Mouse (Mus musculus) Muller cell, postnatal 12 days (primary cell): ENCODE measurements around the gene Ggcx.
"Not testable (repeated sequence)": the region's sequence is repeated elsewhere in the genome, so short reads cannot be mapped to it uniquely, and the experiment has no call there.

Experiments
- DNase-seq: peaks from one replicate; pipeline ENCODE4 v3.0.0-alpha.2; 2015; ENCODE audit errors: inconsistent ontology term

The Ggcx gene

DNA sequence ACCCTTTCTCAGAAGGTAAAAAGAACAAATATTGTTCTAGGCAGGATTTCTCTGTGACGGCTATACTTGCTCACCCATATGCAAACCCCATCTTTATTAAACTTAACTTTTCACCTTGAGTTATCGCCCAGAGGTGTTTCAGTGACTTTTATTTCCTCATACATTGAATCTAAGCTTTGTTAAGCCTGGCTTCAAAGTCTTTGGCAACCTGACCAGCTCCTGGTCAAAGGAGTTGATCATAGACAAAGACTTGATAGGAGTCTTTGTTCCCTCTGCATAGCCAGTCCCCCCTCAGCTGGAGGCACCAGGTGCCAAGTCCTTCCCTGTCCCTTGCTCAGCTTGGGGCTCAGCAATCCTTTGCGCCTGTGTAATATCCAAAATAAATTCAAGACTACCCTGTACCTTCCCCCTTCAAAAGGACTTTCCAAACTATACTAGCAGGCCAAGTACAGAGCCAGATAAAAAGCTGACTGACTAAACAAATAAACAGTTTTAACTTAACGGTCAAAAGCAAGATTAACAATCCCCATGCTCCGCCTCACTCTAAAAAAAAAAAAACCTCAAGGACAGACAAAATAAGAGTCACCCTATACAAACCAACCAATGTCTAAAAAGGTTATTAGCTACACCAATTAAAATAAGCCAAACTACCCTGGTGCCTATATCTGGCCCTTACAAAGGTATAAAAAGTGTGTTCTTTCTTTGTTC lies 48.6 kb downstream of the Ggcx start:
- DNase-seq = not testable (repeated sequence)

DNA sequence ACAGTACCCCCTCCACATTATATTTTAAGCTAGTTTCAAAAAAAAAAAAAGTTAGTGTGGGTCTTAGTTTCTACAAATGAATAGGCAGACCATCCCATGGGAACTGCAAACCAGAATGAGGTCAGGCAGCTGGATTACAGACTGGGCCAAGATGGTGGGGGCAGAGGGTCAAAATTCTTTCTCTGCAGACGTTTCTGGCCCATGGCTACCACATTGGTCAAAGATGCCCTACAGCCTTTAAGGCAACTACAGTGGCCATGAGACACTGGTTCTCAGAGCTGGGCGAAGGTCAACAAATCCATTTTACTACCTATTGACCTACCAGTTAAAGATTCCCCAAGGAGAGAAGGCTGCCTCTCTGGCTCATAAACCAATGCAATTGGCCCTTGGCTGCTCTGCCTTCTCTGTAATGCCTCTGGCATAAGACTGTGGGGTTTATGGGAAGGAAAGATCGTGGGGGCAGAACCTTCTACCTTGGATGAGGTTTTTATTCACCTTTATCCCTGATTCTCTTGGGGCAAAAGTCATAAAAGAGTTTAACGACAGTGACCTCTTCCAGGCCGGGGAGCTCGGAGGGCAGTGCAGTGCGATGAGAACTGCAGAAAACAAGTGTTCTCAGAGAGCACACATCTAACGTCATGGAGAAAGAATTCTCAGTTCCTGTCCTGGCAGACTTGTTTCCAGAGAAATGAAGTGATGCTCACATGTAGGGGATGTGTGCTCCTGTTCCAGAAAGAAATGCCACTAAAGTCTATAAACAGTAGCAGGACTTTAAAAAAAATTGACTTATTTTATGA lies 51.5 kb downstream of the Ggcx start:
- no peak for DNase-seq

- DNase-seq = no peak
Measured at GRCm38 (mm10) chr6:72466171-72466570, 52.1 kb downstream of the Ggcx start.

GRCm38 (mm10) chr6:72473264-72474041 lies 59.3 kb downstream of the Ggcx start:
- DNase-seq = peak; percentile 88

DNA sequence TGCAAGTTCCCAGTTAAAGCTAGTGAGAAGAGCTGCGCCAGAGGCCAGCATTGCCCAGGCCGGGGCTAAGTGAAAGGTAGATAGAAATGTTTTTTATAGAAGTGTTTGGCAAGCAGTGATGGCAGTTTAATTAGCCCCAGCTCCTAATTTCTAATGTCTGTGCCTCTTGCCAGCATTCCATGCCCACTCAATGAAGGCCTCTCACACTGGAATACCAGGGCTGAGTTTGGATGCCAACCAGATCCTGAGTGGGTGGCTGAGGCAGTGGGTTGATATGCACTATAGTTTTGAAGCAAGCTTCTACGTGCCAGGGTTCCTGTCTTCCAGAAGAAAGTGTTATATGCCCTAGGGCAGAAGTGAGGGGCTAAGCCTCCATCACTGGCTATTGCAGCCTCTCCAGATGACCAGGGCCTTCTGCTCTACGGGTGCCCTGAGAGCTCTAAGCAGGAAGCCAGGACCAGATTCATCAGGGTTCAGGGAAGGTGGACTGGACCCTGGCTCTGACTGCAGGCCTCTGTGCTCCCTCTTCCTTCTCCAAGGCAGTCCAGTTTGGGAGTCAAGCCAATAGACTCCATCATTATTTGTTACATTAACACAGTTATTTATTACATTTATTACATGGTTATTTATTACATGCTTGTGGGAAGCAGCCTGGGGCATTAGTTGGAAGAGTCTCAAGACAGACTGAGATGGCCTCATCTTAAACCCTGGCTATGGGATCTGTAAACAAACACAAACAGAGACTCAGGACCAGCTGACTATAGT lies 61.3 kb downstream of the Ggcx start:
- DNase-seq = peak; percentile 83

DNA sequence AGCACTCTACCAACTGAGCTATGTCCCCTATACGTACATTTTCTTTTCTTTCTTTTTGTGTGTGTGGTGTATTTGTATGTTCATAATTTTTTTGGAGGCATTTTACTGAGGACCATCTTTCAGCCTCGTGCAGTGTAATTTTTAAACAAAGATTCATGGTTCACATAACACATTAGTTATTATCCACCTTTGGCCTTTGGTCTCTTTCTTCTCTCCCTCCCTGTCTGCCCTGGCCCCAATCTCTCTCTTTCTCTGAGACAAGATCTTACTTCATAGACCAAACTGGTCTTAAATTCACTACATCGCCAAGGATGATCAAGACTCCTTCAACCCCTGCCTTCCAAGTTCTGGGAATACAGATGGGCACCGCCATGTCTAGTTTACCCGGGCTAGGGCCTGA lies 62.7 kb downstream of the Ggcx start:
- DNase-seq = no peak

- peak; percentile 56 for DNase-seq
Measured at GRCm38 (mm10) chr6:72477621-72478020, 63.5 kb downstream of the Ggcx start.

GRCm38 (mm10) chr6:72478691-72479090 lies 64.6 kb downstream of the Ggcx start:
- not testable (repeated sequence) for DNase-seq

- no peak for DNase-seq
Measured at GRCm38 (mm10) chr6:72479645-72480421, 65.7 kb downstream of the Ggcx start.

DNA sequence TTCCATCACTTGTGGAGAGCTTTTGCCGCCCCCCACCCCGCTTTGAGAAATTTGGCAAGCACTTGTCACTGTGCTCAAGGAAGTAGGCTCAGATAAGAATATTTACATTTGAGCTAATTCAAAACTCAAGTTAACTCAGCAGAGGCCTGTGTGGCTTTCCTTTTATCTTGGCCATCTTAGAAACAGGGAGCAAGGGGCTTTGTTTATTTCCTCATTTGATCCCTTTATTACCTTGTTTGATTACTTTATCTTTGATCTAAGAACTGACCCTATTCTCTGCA lies 66.3 kb downstream of the Ggcx start:
- no peak for DNase-seq
